In the genomic region with DNA sequence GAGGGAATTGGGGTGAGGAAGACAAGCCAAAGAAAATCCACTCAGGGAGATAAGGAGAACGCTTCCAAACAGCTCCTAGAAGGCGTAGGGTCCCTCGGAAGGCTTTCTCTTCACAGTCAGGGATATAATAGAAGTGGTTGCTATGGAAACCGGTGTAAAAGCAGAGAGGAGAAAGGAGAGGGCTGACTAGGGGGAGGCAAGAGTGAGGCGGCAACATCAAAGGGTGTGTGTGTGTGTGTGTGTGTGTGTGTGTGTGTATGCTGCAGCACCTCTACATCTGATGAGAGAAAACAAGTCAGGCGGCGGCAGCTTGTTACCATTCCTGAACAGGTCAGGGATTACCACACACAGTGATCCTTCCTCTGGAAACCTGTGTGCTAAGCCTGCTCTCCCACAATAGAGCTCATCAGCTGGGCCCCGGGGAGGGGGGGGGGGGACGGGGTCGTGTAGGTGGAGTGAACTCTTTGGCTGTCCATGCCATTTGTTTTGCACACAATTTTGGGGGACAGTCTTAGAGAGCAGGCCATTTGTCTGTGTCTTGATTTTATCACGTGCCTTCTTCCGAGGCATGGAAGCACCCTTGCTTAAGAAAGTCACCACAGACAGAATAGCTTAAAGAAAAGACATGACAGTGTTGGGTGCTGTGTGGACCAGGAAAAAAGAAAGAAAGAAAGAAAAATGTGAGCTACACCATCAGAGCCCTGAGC, we compare ENCODE assay signal across 7 mouse cellular contexts. TPM values are rescaled to one million over a fixed set of nuclear protein-coding genes. Genes with fewer than 3 reads are reported as not detected.
DNase-seq lines count a peak whose midpoint lies in the region; ATAC-seq lines count a peak whose summit lies in the region.

No protein-coding gene starts in this region.

- DNase-seq in lung, postnatal 4 days = no peak
- peak; percentile 85 for DNase-seq in embryonic facial prominence, embryonic 11.5 days (ENCODE audit: low spot score)
- no peak for DNase-seq in B cell, adult 2 months
- no peak for DNase-seq in ovary, postnatal 10 days (ENCODE audit: low spot score)

- H3K36me3 ChIP-seq in lung, embryonic 15.5 days = no peaks in the 10 kb centered on the region
- no peaks in the 10 kb centered on the region for H3K36me3 ChIP-seq in embryonic facial prominence, embryonic 11.5 days (replicated peaks; ENCODE audit: control insufficient read depth, insufficient read depth, low read depth, low read length)
- H3K36me3 ChIP-seq in hindbrain, embryonic 15.5 days = no peaks in the 10 kb centered on the region
- H3K36me3 ChIP-seq in midbrain, embryonic 13.5 days = no peaks in the 10 kb centered on the region

- no peak overlapping the region for H3K9ac ChIP-seq in lung, embryonic 15.5 days
- H3K9ac ChIP-seq in embryonic facial prominence, embryonic 11.5 days (replicated peaks; ENCODE audit: low read length) = no peak overlapping the region
- peak overlapping the region; percentile 11; the same call in 1 of the 2 replicates for H3K9ac ChIP-seq in hindbrain, embryonic 15.5 days
- H3K9ac ChIP-seq in midbrain, embryonic 13.5 days (replicated peaks) = no peak overlapping the region; the same call in 1 of the 2 replicates

- H3K27ac ChIP-seq in lung, embryonic 15.5 days = 0 out of 2 replicates have a peak overlapping the region, but pooled peaks have one; percentile 38
- peak overlapping the region; percentile 59; the same call in 1 of the 2 replicates for H3K27ac ChIP-seq in embryonic facial prominence, embryonic 11.5 days (replicated peaks; ENCODE audit: low read depth, low read length)
- peak overlapping the region; percentile 94 for H3K27ac ChIP-seq in hindbrain, embryonic 15.5 days (replicated peaks)
- peak overlapping the region; percentile 98 for H3K27ac ChIP-seq in midbrain, embryonic 13.5 days

- H3K9me3 ChIP-seq in lung, embryonic 15.5 days = no peaks in the 10 kb centered on the region
- no peaks in the 10 kb centered on the region for H3K9me3 ChIP-seq in embryonic facial prominence, embryonic 11.5 days (replicated peaks; ENCODE audit: control insufficient read depth, low read length)
- H3K9me3 ChIP-seq in hindbrain, embryonic 15.5 days = no peaks in the 10 kb centered on the region
- no peaks in the 10 kb centered on the region for H3K9me3 ChIP-seq in midbrain, embryonic 13.5 days

- H3K27me3 ChIP-seq in lung, embryonic 15.5 days = no peaks in the 10 kb centered on the region
- H3K27me3 ChIP-seq in embryonic facial prominence, embryonic 11.5 days (ENCODE audit: control insufficient read depth, insufficient read depth, low read length) = no peaks in the 10 kb centered on the region
- no peaks in the 10 kb centered on the region for H3K27me3 ChIP-seq in hindbrain, embryonic 15.5 days
- no peaks in the 10 kb centered on the region for H3K27me3 ChIP-seq in midbrain, embryonic 13.5 days

- WGBS in lung, embryonic 15.5 days = 9% methylated on average over 12 of the region's 12 CpGs
- 10% methylated on average over 12 of the region's 12 CpGs for WGBS in embryonic facial prominence, embryonic 11.5 days
- WGBS in hindbrain, embryonic 15.5 days = 4% methylated on average over 12 of the region's 12 CpGs
- WGBS in midbrain, embryonic 13.5 days = 0% methylated on average over 10 of the region's 12 CpGs

- H3K4me1 ChIP-seq in lung, embryonic 15.5 days = peaks cover 40% of the 10 kb centered on the region
- peaks cover 5% of the 10 kb centered on the region; the same call in 1 of the 2 replicates for H3K4me1 ChIP-seq in embryonic facial prominence, embryonic 11.5 days (ENCODE audit: control insufficient read depth, insufficient read depth, low read length)
- peaks cover 46% of the 10 kb centered on the region for H3K4me1 ChIP-seq in hindbrain, embryonic 15.5 days (replicated peaks)
- H3K4me1 ChIP-seq in midbrain, embryonic 13.5 days (replicated peaks) = peaks cover 54% of the 10 kb centered on the region

- no peak for ATAC-seq in lung, embryonic 15.5 days (ENCODE audit: borderline replicate concordance, extremely low read depth, low FRiP score, low TSS enrichment)
- ATAC-seq in embryonic facial prominence, embryonic 11.5 days (replicated peaks; ENCODE audit: insufficient number of reproducible peaks, low FRiP score, low TSS enrichment, low read depth) = peak; percentile 63
- peak; percentile 74 for ATAC-seq in hindbrain, embryonic 15.5 days (ENCODE audit: low FRiP score, low read depth)
- peak; percentile 82 for ATAC-seq in midbrain, embryonic 13.5 days

- H3K4me3 ChIP-seq in lung, embryonic 15.5 days = no peak overlapping the region
- no peak overlapping the region for H3K4me3 ChIP-seq in embryonic facial prominence, embryonic 11.5 days (ENCODE audit: low read depth, low read length)
- H3K4me3 ChIP-seq in hindbrain, embryonic 15.5 days = no peak overlapping the region
- H3K4me3 ChIP-seq in midbrain, embryonic 13.5 days (replicated peaks) = no peak overlapping the region

- no peak overlapping the region for H3K4me2 ChIP-seq in lung, embryonic 15.5 days
- no peak overlapping the region; the same call in 1 of the 2 replicates for H3K4me2 ChIP-seq in embryonic facial prominence, embryonic 11.5 days (ENCODE audit: low read depth, low read length)
- peak overlapping the region; percentile 13; the same call in 1 of the 2 replicates for H3K4me2 ChIP-seq in hindbrain, embryonic 15.5 days
- peak overlapping the region; percentile 34 for H3K4me2 ChIP-seq in midbrain, embryonic 13.5 days (replicated peaks)

RNA-seq across cellular contexts. Expression of gene Irf2bp2, which starts 55.0 kb away (rescaled TPM):
- 12.6 TPM in 2 replicates for polyA plus RNA-seq in lung, embryonic 15.5 days (2015; fragmentation: Nextera tagmentation; extraction: Ambion mirVana)
- 6.5 and 6.9 TPM in 2 replicates for polyA plus RNA-seq in embryonic facial prominence, embryonic 11.5 days (2014; fragmentation: Nextera tagmentation; extraction: Ambion mirVana)
- 9.1 and 9.2 TPM in 2 replicates for polyA plus RNA-seq in hindbrain, embryonic 15.5 days (2015; fragmentation: Nextera tagmentation; extraction: Ambion mirVana)
- 8.3 and 9.2 TPM in 2 replicates for polyA plus RNA-seq in midbrain, embryonic 13.5 days (2015; fragmentation: Nextera tagmentation; extraction: Ambion mirVana)

Comparison
In these comparisons a context has a peak if more than half of its experiments do, and no peak if none do; other contexts are left out.
1. H3K27ac ChIP-seq: peak in every context shown above with its lines; median percentile 98 in midbrain, embryonic 13.5 days; 94 in hindbrain, embryonic 15.5 days; 59 in embryonic facial prominence, embryonic 11.5 days; 38 in lung, embryonic 15.5 days.
2. H3K4me2 ChIP-seq: peak in hindbrain, embryonic 15.5 days (single experiment) and midbrain, embryonic 13.5 days (single experiment); none in lung, embryonic 15.5 days (single experiment) and embryonic facial prominence, embryonic 11.5 days (single experiment).